Mouse (Mus musculus): Measurements from ENCODE around the gene Tab2. TPM values are rescaled to one million over a fixed set of nuclear protein-coding genes. Genes with fewer than 3 reads are reported as not detected.

Tab2 gene
- polyA plus RNA-seq, 1 experiment from 2014 or later: 18.5 TPM

- Histone ChIP-seq H3K4me1 (replicated peaks; ENCODE audit: control insufficient read depth, insufficient read depth, low read length) (peaks cover 9% of the 10 kb centered on the region; the same call in 1 of the 2 replicates), H3K27me3 (ENCODE audit: control insufficient read depth, insufficient read depth, low read depth, low read length) (peaks cover 19% of the 10 kb centered on the region), H3K9ac (ENCODE audit: low read length) (no peak overlapping the region), H3K27ac (ENCODE audit: low read length) (no peak overlapping the region), H3K4me3 (ENCODE audit: low read length) (no peak overlapping the region), H3K9me3 (ENCODE audit: control insufficient read depth, low read length) (no peaks in the 10 kb centered on the region), H3K4me2 (ENCODE audit: low read depth, low read length) (no peak overlapping the region), H3K36me3 (ENCODE audit: control insufficient read depth, insufficient read depth, low read length) (no peaks in the 10 kb centered on the region)
- no peak for ATAC-seq (ENCODE audit: low read depth)
- 53% methylated on average over 11 of the region's 11 CpGs for WGBS
Measured at GRCm38 (mm10) chr10:7870571-7871315, 85.3 kb downstream of the Tab2 start.

GRCm38 (mm10) chr10:7869746-7870145 lies 86.3 kb downstream of the Tab2 start:
- Histone ChIP-seq H3K4me1 (replicated peaks; ENCODE audit: control insufficient read depth, insufficient read depth, low read length) (peaks cover 9% of the 10 kb centered on the region; the same call in 1 of the 2 replicates), H3K4me3 (ENCODE audit: low read length) (no peak overlapping the region), H3K9ac (ENCODE audit: low read length) (no peak overlapping the region), H3K27me3 (ENCODE audit: control insufficient read depth, insufficient read depth, low read depth, low read length) (peaks cover 19% of the 10 kb centered on the region), H3K4me2 (ENCODE audit: low read depth, low read length) (no peak overlapping the region), H3K9me3 (ENCODE audit: control insufficient read depth, low read length) (no peaks in the 10 kb centered on the region), H3K27ac (ENCODE audit: low read length) (no peak overlapping the region), H3K36me3 (ENCODE audit: control insufficient read depth, insufficient read depth, low read length) (no peaks in the 10 kb centered on the region)
- WGBS: 63% methylated on average over 8 of the region's 8 CpGs
- no peak for ATAC-seq (ENCODE audit: low read depth)

GRCm38 (mm10) chr10:7867666-7868030 lies 88.4 kb downstream of the Tab2 start:
- Histone ChIP-seq H3K36me3 (ENCODE audit: control insufficient read depth, insufficient read depth, low read length) (no peaks in the 10 kb centered on the region), H3K4me3 (ENCODE audit: low read length) (peak overlapping the region; percentile 47), H3K27ac (ENCODE audit: low read length) (no peak overlapping the region), H3K4me1 (replicated peaks; ENCODE audit: control insufficient read depth, insufficient read depth, low read length) (peaks cover 4% of the 10 kb centered on the region; the same call in 1 of the 2 replicates), H3K4me2 (ENCODE audit: low read depth, low read length) (peak overlapping the region; percentile 77), H3K9me3 (ENCODE audit: control insufficient read depth, low read length) (no peaks in the 10 kb centered on the region), H3K9ac (ENCODE audit: low read length) (peak overlapping the region; percentile 61), H3K27me3 (ENCODE audit: control insufficient read depth, insufficient read depth, low read depth, low read length) (peaks cover 19% of the 10 kb centered on the region)
- no peak for ATAC-seq (ENCODE audit: low read depth)
- 24% methylated on average over 21 of the region's 21 CpGs for WGBS

GRCm38 (mm10) chr10:7866762-7867665 lies 89.0 kb downstream of the Tab2 start:
- Histone ChIP-seq H3K27me3 (ENCODE audit: control insufficient read depth, insufficient read depth, low read depth, low read length) (peaks cover 19% of the 10 kb centered on the region), H3K36me3 (ENCODE audit: control insufficient read depth, insufficient read depth, low read length) (no peaks in the 10 kb centered on the region), H3K27ac (ENCODE audit: low read length) (no peak overlapping the region), H3K9ac (ENCODE audit: low read length) (peak overlapping the region; percentile 61), H3K4me1 (replicated peaks; ENCODE audit: control insufficient read depth, insufficient read depth, low read length) (peaks cover 4% of the 10 kb centered on the region; the same call in 1 of the 2 replicates), H3K9me3 (ENCODE audit: control insufficient read depth, low read length) (no peaks in the 10 kb centered on the region), H3K4me3 (ENCODE audit: low read length) (peak overlapping the region; percentile 47), H3K4me2 (ENCODE audit: low read depth, low read length) (peak overlapping the region; percentile 77)
- ATAC-seq (ENCODE audit: low read depth): no peak
- WGBS: 19% methylated on average over 50 of the region's 50 CpGs

GRCm38 (mm10) chr10:7864806-7865205 lies 91.2 kb downstream of the Tab2 start:
- Histone ChIP-seq H3K4me3 (ENCODE audit: low read length) (no peak overlapping the region), H3K4me2 (ENCODE audit: low read depth, low read length) (no peak overlapping the region), H3K36me3 (ENCODE audit: control insufficient read depth, insufficient read depth, low read length) (no peaks in the 10 kb centered on the region), H3K27me3 (ENCODE audit: control insufficient read depth, insufficient read depth, low read depth, low read length) (peaks cover 19% of the 10 kb centered on the region), H3K27ac (ENCODE audit: low read length) (no peak overlapping the region), H3K4me1 (replicated peaks; ENCODE audit: control insufficient read depth, insufficient read depth, low read length) (peaks cover 4% of the 10 kb centered on the region; the same call in 1 of the 2 replicates), H3K9me3 (ENCODE audit: control insufficient read depth, low read length) (no peaks in the 10 kb centered on the region), H3K9ac (ENCODE audit: low read length) (no peak overlapping the region)
- no peak for ATAC-seq (ENCODE audit: low read depth)
- WGBS: 85% methylated on average over 3 of the region's 3 CpGs

- peaks cover 4% of the 10 kb centered on the region; the same call in 1 of the 2 replicates for H3K4me1 ChIP-seq (replicated peaks; ENCODE audit: control insufficient read depth, insufficient read depth, low read length)
- no peak overlapping the region for H3K4me3 ChIP-seq (ENCODE audit: low read length)
- peaks cover 19% of the 10 kb centered on the region for H3K27me3 ChIP-seq (ENCODE audit: control insufficient read depth, insufficient read depth, low read depth, low read length)
- H3K4me2 ChIP-seq (ENCODE audit: low read depth, low read length): no peak overlapping the region
- no peak overlapping the region for H3K9ac ChIP-seq (ENCODE audit: low read length)
- H3K27ac ChIP-seq (ENCODE audit: low read length): no peak overlapping the region
- H3K9me3 ChIP-seq (ENCODE audit: control insufficient read depth, low read length): no peaks in the 10 kb centered on the region
- no peaks in the 10 kb centered on the region for H3K36me3 ChIP-seq (ENCODE audit: control insufficient read depth, insufficient read depth, low read length)
- peak; percentile 53; the same call in 1 of the 2 replicates for ATAC-seq (ENCODE audit: low read depth)
- 52% methylated on average over 6 of the region's 6 CpGs for WGBS
Measured at GRCm38 (mm10) chr10:7864184-7864583, 91.8 kb downstream of the Tab2 start.

- ATAC-seq (ENCODE audit: low read depth): no peak
- Histone ChIP-seq H3K27ac (ENCODE audit: low read length) (no peak overlapping the region), H3K36me3 (ENCODE audit: control insufficient read depth, insufficient read depth, low read length) (no peaks in the 10 kb centered on the region), H3K9ac (ENCODE audit: low read length) (no peak overlapping the region), H3K4me1 (replicated peaks; ENCODE audit: control insufficient read depth, insufficient read depth, low read length) (peaks cover 4% of the 10 kb centered on the region; the same call in 1 of the 2 replicates), H3K4me3 (ENCODE audit: low read length) (no peak overlapping the region), H3K9me3 (ENCODE audit: control insufficient read depth, low read length) (no peaks in the 10 kb centered on the region), H3K4me2 (ENCODE audit: low read depth, low read length) (no peak overlapping the region), H3K27me3 (ENCODE audit: control insufficient read depth, insufficient read depth, low read depth, low read length) (peaks cover 17% of the 10 kb centered on the region)
- 90% methylated on average over 6 of the region's 6 CpGs for WGBS
Measured at GRCm38 (mm10) chr10:7863411-7863810, 92.6 kb downstream of the Tab2 start.

- no peaks in the 10 kb centered on the region for H3K36me3 ChIP-seq (ENCODE audit: control insufficient read depth, insufficient read depth, low read length)
- 82% methylated on average over 25 of the region's 25 CpGs for WGBS
- H3K27me3 ChIP-seq (ENCODE audit: control insufficient read depth, insufficient read depth, low read depth, low read length): peaks cover 5% of the 10 kb centered on the region; the same call in 1 of the 2 replicates
- no peaks in the 10 kb centered on the region for H3K9me3 ChIP-seq (ENCODE audit: control insufficient read depth, low read length)
- peaks cover under 1% of the 10 kb centered on the region; the same call in 1 of the 2 replicates for H3K4me1 ChIP-seq (replicated peaks; ENCODE audit: control insufficient read depth, insufficient read depth, low read length)
- no peak overlapping the region for H3K4me3 ChIP-seq (ENCODE audit: low read length)
- no peak overlapping the region for H3K9ac ChIP-seq (ENCODE audit: low read length)
- no peak overlapping the region for H3K27ac ChIP-seq (ENCODE audit: low read length)
- ATAC-seq (ENCODE audit: low read depth): no peak
- no peak overlapping the region for H3K4me2 ChIP-seq (ENCODE audit: low read depth, low read length)
Measured at GRCm38 (mm10) chr10:7861937-7862657, 93.9 kb downstream of the Tab2 start.

Data from lung, embryonic 16.5 days (tissue).